Mouse (Mus musculus) kidney, adult 2 months (tissue): ENCODE measurements at regions not wholly inside any gene's neighbourhood (a gene's known extent, or its start where the extent isn't known, plus 50 kb on each side); places are given as distances from the start of the nearest gene placed in this dataset.

Source experiments
- CTCF ChIP-seq: fragments of 200-500 bp; conservative IDR thresholded peaks from 2 replicates; pipeline ENCODE4 v1.5.1; 2011; ENCODE audit warnings: low read depth, mild to moderate bottlenecking, control low read depth, low read length, moderate library complexity, mixed read lengths; ENCODE audit not compliant: insufficient read depth, insufficient read length
- POLR2A ChIP-seq: fragments of 200-500 bp; IDR thresholded peaks from one replicate; pipeline ENCODE4 v1.6.1; 2011; ENCODE audit warnings: low read depth, low read length, control low read depth

DNA sequence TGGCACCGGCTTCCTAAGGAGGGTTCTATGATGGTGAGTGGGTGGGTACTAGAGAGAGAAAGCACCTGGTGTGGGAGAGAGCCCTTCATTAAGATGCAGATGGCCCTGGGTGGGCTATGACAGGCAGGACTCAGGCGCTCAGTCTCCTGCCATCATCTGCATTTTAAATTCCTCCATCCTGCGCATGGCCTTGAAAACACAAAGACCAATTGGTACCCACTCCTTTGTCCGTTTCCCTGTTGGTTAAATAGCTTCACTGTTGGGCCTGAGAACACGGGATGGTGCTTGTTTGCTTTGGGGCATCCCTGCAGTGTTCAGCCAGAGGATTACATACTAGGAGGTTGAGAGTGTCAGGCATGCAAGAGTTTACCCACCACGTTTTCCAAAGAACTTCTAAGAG is 314.9 kb downstream of the Gm11011 start:
- TF ChIP-seq CTCF (no peak), POLR2A (no peak)
